Mouse (Mus musculus) forebrain, embryonic 12.5 days (tissue): ENCODE results near the gene Pfdn6. TPM values are rescaled to one million over a fixed set of nuclear protein-coding genes. Genes with fewer than 3 reads are reported as not detected.
"Not testable (repeated sequence)": the region's sequence is repeated elsewhere in the genome, so short reads cannot be mapped to it uniquely, and the experiment has no call there.

ENCODE experiments used
- ATAC-seq: fragments of 200-750 bp; cut with Nextera tagmentation; 2 replicates; pipeline ENCODE4 v1.8.0; 2017; ENCODE audit warnings: moderate TSS enrichment; ENCODE audit not compliant: low FRiP score
- H3K27ac ChIP-seq: fragments of 300-500 bp; sonication (generic); 2 replicates; pipeline ENCODE4 v1.5.1; 2016; ENCODE audit warnings: mild to moderate bottlenecking
- H3K27me3 ChIP-seq: fragments of 300-500 bp; sonication (generic); 2 replicates; pipeline ENCODE4 v1.6.1; 2016; ENCODE audit warnings: mild to moderate bottlenecking
- H3K36me3 ChIP-seq: fragments of 300-500 bp; sonication (generic); replicated peaks from 2 replicates; pipeline ENCODE4 v1.6.1; 2016; ENCODE audit warnings: mild to moderate bottlenecking
- H3K4me1 ChIP-seq: fragments of 300-500 bp; sonication (generic); 2 replicates; pipeline ENCODE4 v1.6.1; 2016
- H3K4me2 ChIP-seq: fragments of 300-500 bp; sonication (generic); 2 replicates; pipeline ENCODE4 v1.6.1; 2016; ENCODE audit warnings: mild to moderate bottlenecking, moderate library complexity
- H3K4me3 ChIP-seq: fragments of 300-500 bp; sonication (generic); replicated peaks from 2 replicates; pipeline ENCODE4 v1.5.1; 2016; ENCODE audit warnings: mild to moderate bottlenecking
- H3K9ac ChIP-seq: fragments of 300-500 bp; sonication (generic); 2 replicates; pipeline ENCODE4 v1.6.1; 2016; ENCODE audit warnings: mild to moderate bottlenecking
- H3K9me3 ChIP-seq: fragments of 300-500 bp; sonication (generic); 2 replicates; pipeline ENCODE4 v1.6.1; 2016
- WGBS: fragments of 180-500 bp; shearing (Covaris S2); methylation state at CpG from one replicate; pipeline ENCODE4 v1.1.7; 2016; 5-methylcytosine and 5-hydroxymethylcytosine counted together
- polyA plus RNA-seq: library from polyadenylated mRNA; unstranded; fragments of >200 nt; fragmentation: Nextera tagmentation; extraction: Ambion mirVana; gene quantifications from 2 replicates; pipeline ENCODE4 v1.2.1, GENCODE M21; 2016

Pfdn6 gene
- polyA plus RNA-seq, 1 experiment from 2014 or later: 198 TPM

- Histone ChIP-seq H3K36me3 (peaks cover 24% of the 10 kb centered on the region), H3K27ac (peak overlapping the region; percentile 91), H3K9ac (peak overlapping the region; percentile 87), H3K4me1 (peaks cover 24% of the 10 kb centered on the region), H3K27me3 (no peaks in the 10 kb centered on the region), H3K4me3 (peak overlapping the region; percentile 84), H3K4me2 (peak overlapping the region; percentile 99), H3K9me3 (no peaks in the 10 kb centered on the region)
- WGBS: under 1% methylated on average over 44 of the region's 44 CpGs
- peak; percentile 67 for ATAC-seq
Measured at GRCm38 (mm10) chr17:33908331-33909076, 31.6 kb downstream of the Pfdn6 start.

GRCm38 (mm10) chr17:33904835-33905234 lies 35.3 kb downstream of the Pfdn6 start, which contains the start of gene Platr17:
Platr17 (plus strand) TSS chr17:33905135.
- H3K36me3 ChIP-seq, H3K4me2 ChIP-seq, ATAC-seq, H3K27ac ChIP-seq, H3K9ac ChIP-seq, H3K4me3 ChIP-seq, H3K9me3 ChIP-seq, H3K27me3 ChIP-seq: not testable (repeated sequence)
- WGBS: 32% methylated on average over 3 of the region's 4 CpGs
- H3K4me1 ChIP-seq: peaks cover 12% of the 10 kb centered on the region

GRCm38 (mm10) chr17:33903911-33904651 lies 36.1 kb downstream of the Pfdn6 start:
- not testable (repeated sequence) for H3K9ac ChIP-seq, H3K27ac ChIP-seq, ATAC-seq, H3K4me2 ChIP-seq, H3K36me3 ChIP-seq, H3K27me3 ChIP-seq, H3K9me3 ChIP-seq, H3K4me3 ChIP-seq
- H3K4me1 ChIP-seq: peaks cover 11% of the 10 kb centered on the region
- 81% methylated on average over 6 of the region's 6 CpGs for WGBS

GRCm38 (mm10) chr17:33902491-33902890 lies 37.7 kb downstream of the Pfdn6 start:
- no peak for ATAC-seq

GRCm38 (mm10) chr17:33902079-33902478 lies 38.1 kb downstream of the Pfdn6 start:
- Histone ChIP-seq H3K27ac (no peak overlapping the region), H3K9me3 (no peaks in the 10 kb centered on the region), H3K4me1 (no peaks in the 10 kb centered on the region), H3K36me3 (no peaks in the 10 kb centered on the region), H3K27me3 (no peaks in the 10 kb centered on the region), H3K4me3 (no peak overlapping the region), H3K4me2 (no peak overlapping the region), H3K9ac (no peak overlapping the region)
- ATAC-seq: no peak
- 75% methylated on average over 4 of the region's 4 CpGs for WGBS

More at GRCm38 (mm10) chr17:33902491-33902890, 37.7 kb downstream of the Pfdn6 start:
- H3K4me1 ChIP-seq: 0 out of 2 replicates have a peak, but pooled peaks cover under 1% of the 10 kb centered on the region
- no peak overlapping the region for H3K9ac ChIP-seq
- H3K27me3 ChIP-seq: no peaks in the 10 kb centered on the region
- H3K9me3 ChIP-seq: no peaks in the 10 kb centered on the region
- 90% methylated on average over 7 of the region's 7 CpGs for WGBS
- H3K4me2 ChIP-seq: no peak overlapping the region
- no peaks in the 10 kb centered on the region for H3K36me3 ChIP-seq
- no peak overlapping the region for H3K27ac ChIP-seq
- H3K4me3 ChIP-seq: no peak overlapping the region

- Histone ChIP-seq H3K9me3 (no peaks in the 10 kb centered on the region), H3K27ac (no peak overlapping the region), H3K36me3 (no peaks in the 10 kb centered on the region), H3K4me2 (no peak overlapping the region), H3K9ac (no peak overlapping the region), H3K4me1 (no peaks in the 10 kb centered on the region), H3K27me3 (no peaks in the 10 kb centered on the region), H3K4me3 (no peak overlapping the region)
- WGBS: 78% methylated on average over 4 of the region's 4 CpGs
- no peak for ATAC-seq
Measured at GRCm38 (mm10) chr17:33901653-33902052, 38.5 kb downstream of the Pfdn6 start.

- no peak for ATAC-seq
- Histone ChIP-seq H3K27me3 (no peaks in the 10 kb centered on the region), H3K4me3 (no peak overlapping the region), H3K27ac (no peak overlapping the region), H3K36me3 (no peaks in the 10 kb centered on the region), H3K4me2 (no peak overlapping the region), H3K9ac (no peak overlapping the region), H3K4me1 (no peaks in the 10 kb centered on the region), H3K9me3 (no peaks in the 10 kb centered on the region)
- WGBS: 89% methylated on average over 4 of the region's 4 CpGs
Measured at GRCm38 (mm10) chr17:33900989-33901314, 39.2 kb downstream of the Pfdn6 start.

- Histone ChIP-seq H3K27ac (no peak overlapping the region), H3K9ac (0 out of 2 replicates have a peak overlapping the region, but pooled peaks have one; percentile 1)
- 74% methylated on average over 7 of the region's 7 CpGs for WGBS
Measured at GRCm38 (mm10) chr17:33900281-33900988, 39.7 kb downstream of the Pfdn6 start.

GRCm38 (mm10) chr17:33899642-33900041 lies 40.5 kb downstream of the Pfdn6 start:
- H3K9ac ChIP-seq: no peak overlapping the region
- no peaks in the 10 kb centered on the region for H3K4me1 ChIP-seq
- H3K9me3 ChIP-seq: no peaks in the 10 kb centered on the region
- H3K4me3 ChIP-seq: no peak overlapping the region
- ATAC-seq: no peak
- H3K27me3 ChIP-seq: no peaks in the 10 kb centered on the region; the same call in 1 of the 2 replicates
- 86% methylated on average over 4 of the region's 4 CpGs for WGBS
- H3K4me2 ChIP-seq: no peak overlapping the region
- no peaks in the 10 kb centered on the region for H3K36me3 ChIP-seq
- H3K27ac ChIP-seq: no peak overlapping the region

More at GRCm38 (mm10) chr17:33900281-33900988, 39.7 kb downstream of the Pfdn6 start:
- H3K4me2 ChIP-seq: no peak overlapping the region
- no peaks in the 10 kb centered on the region for H3K36me3 ChIP-seq
- no peaks in the 10 kb centered on the region for H3K27me3 ChIP-seq
- no peak overlapping the region for H3K4me3 ChIP-seq
- H3K9me3 ChIP-seq: no peaks in the 10 kb centered on the region
- no peaks in the 10 kb centered on the region for H3K4me1 ChIP-seq
- no peak for ATAC-seq

GRCm38 (mm10) chr17:33898193-33898592 lies 42.0 kb downstream of the Pfdn6 start:
- H3K4me3 ChIP-seq, H3K9ac ChIP-seq, ATAC-seq, H3K27me3 ChIP-seq, H3K4me2 ChIP-seq, H3K36me3 ChIP-seq, H3K4me1 ChIP-seq, H3K9me3 ChIP-seq, H3K27ac ChIP-seq: not testable (repeated sequence)
- 80% methylated on average over 4 of the region's 4 CpGs for WGBS

GRCm38 (mm10) chr17:33897114-33897794 lies 42.9 kb downstream of the Pfdn6 start:
- Histone ChIP-seq H3K9ac (no peak overlapping the region), H3K36me3 (no peaks in the 10 kb centered on the region), H3K4me2 (no peak overlapping the region), H3K9me3 (no peaks in the 10 kb centered on the region), H3K4me1 (no peaks in the 10 kb centered on the region), H3K27me3 (no peaks in the 10 kb centered on the region; the same call in 1 of the 2 replicates), H3K27ac (no peak overlapping the region), H3K4me3 (no peak overlapping the region)
- 39% methylated on average over 6 of the region's 6 CpGs for WGBS
- ATAC-seq: no peak

- not testable (repeated sequence) for H3K27ac ChIP-seq, H3K4me2 ChIP-seq, H3K9ac ChIP-seq, ATAC-seq, H3K27me3 ChIP-seq, H3K36me3 ChIP-seq, H3K9me3 ChIP-seq, H3K4me3 ChIP-seq
- H3K4me1 ChIP-seq: peaks cover 13% of the 10 kb centered on the region
- whole genome bisulfite sequencing: 82% methylated on average over 4 of the region's 4 CpGs
Measured at GRCm38 (mm10) chr17:33893011-33893410, 47.1 kb downstream of the Pfdn6 start.
